Mouse (Mus musculus): ENCODE results near the gene Pacsin1.

Pacsin1 gene

GRCm38 (mm10) chr17:27719663-27720062, 64.4 kb downstream of the Pacsin1 start:
- ATAC-seq (ENCODE audit: insufficient number of reproducible peaks, low FRiP score, low TSS enrichment): no peak

DNA sequence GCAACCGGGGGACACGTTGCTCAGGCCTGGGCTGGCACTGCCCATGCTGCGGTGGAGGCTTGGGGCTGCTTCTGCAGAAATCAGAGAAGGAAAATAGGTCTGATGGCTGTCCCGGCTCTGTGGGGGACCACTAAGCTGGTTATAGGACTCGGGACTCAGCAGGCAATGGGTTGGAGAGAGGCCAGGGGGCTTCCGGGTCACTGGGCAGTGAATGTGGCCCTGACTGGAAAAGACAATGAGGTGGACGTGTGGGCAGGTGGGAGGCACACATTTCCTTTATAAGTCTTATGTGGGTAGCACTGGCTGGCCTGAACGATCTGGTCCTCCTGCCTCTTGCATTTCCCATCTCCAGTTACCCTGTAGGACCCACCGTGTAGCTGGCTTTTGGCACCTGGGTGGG, 65.0 kb downstream of the Pacsin1 start:
- ATAC-seq (ENCODE audit: insufficient number of reproducible peaks, low FRiP score, low TSS enrichment): no peak

GRCm38 (mm10) chr17:27721125-27721664, 65.9 kb downstream of the Pacsin1 start:
- ATAC-seq (ENCODE audit: insufficient number of reproducible peaks, low FRiP score, low TSS enrichment): peak; percentile 79

GRCm38 (mm10) chr17:27724327-27724726, 69.0 kb downstream of the Pacsin1 start:
- ATAC-seq (ENCODE audit: insufficient number of reproducible peaks, low FRiP score, low TSS enrichment): no peak

GRCm38 (mm10) chr17:27725011-27725410, 69.7 kb downstream of the Pacsin1 start:
- ATAC-seq (ENCODE audit: insufficient number of reproducible peaks, low FRiP score, low TSS enrichment): no peak

- no peak for ATAC-seq (ENCODE audit: insufficient number of reproducible peaks, low FRiP score, low TSS enrichment)
Measured at GRCm38 (mm10) chr17:27725412-27725811, 70.1 kb downstream of the Pacsin1 start.

DNA sequence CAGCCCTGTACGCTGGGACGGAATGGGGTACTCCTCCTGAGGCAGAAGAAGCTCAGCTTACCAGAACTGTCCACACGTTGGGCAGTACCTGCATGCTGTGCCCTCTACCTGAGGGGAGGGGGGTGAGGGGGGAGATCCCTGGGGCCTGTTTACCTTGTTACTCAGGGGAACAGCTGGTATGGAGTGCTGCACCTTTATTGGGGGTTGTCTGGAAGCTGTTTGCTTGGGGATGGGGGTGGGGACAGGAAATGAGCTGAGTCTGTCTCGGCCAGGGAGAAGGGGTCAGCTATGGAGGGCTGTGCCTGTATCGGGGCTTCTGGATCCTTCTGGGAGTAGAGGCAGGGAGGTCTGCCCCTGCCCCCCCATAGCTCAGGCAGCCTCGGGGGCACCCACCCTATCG, 71.2 kb downstream of the Pacsin1 start:
- ATAC-seq (ENCODE audit: insufficient number of reproducible peaks, low FRiP score, low TSS enrichment): no peak

DNA sequence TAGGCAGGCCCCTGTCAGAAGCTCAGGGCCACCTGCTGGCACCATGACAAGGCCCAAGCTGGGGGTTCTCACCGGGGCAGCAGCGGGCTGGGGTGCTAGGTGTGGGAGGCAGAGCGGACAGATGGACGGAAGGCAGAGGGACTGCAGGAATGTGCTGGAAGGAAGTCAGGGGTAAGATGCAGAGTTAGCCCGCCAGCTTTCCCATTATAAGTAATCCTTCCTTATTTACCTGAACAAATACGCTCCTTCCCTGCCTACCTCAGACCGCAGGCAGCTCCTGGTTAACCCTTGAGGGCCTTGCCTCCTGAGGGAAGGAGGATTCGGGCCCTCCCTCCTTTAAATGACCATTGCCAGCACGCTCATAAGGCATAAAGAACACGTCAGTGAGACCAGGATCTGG, 73.5 kb downstream of the Pacsin1 start, which contains the start of gene Spdef:
Gene Spdef (minus strand): TSS at position 186 of the 400 bp plus-strand sequence.
- ATAC-seq (ENCODE audit: insufficient number of reproducible peaks, low FRiP score, low TSS enrichment): no peak

GRCm38 (mm10) chr17:27732152-27732551, 76.8 kb downstream of the Pacsin1 start:
- ATAC-seq (ENCODE audit: insufficient number of reproducible peaks, low FRiP score, low TSS enrichment): no peak

DNA sequence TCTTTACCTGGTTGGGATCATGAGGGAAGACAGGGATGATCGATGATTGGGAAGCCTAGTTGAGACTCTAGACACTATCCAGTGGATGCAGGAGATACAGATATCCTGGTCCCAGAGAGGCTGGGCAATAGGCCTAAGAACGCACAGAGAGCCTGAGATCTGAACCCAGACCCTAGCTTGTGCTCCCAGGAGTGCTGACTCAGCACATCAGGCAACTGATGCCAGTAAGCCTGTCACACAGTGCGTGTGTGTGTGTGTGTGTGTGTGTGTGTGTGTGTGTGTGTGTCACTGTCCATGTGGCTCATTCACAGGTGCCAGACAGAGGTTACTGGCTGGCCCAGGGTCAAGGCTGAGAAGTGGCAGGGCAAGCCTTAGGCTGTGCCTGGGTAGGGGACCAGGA, 77.4 kb downstream of the Pacsin1 start:
- ATAC-seq (ENCODE audit: insufficient number of reproducible peaks, low FRiP score, low TSS enrichment): no peak

DNA sequence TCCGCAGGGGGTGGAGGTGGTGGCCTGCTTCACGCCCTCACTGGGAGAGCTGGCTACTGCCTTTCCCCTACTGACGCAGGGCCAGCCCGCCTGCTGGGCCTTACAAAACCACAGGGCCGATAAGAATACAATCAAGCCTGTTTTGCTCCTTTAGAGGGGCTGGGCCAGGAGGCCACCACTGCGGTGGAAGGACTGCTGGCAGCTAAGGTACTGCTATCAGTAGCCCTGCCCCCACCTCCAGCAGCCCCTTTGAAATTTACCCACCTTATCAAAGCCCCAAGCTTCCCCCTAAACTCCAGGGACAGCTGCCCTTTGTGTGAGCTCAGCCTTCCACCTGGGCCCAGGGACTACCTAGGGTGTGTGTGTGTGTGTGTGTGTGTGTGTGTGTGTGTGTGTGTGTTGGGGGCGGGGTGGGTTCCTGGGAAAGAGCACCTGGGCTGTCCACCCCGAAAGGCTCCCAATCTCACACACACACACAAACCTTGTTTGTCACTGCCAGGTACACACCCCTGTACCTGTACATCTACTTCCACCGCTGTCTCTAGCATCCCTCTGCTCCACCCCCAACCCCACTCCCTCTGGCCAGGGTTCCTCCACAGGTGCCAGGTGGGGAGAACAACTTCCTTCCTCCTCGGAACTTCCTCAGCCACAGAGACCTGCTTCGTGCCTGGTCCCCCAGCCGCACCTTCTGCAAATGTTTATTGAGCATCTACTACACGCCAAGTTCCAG, 79.2 kb downstream of the Pacsin1 start:
- ATAC-seq (ENCODE audit: insufficient number of reproducible peaks, low FRiP score, low TSS enrichment): no peak

DNA sequence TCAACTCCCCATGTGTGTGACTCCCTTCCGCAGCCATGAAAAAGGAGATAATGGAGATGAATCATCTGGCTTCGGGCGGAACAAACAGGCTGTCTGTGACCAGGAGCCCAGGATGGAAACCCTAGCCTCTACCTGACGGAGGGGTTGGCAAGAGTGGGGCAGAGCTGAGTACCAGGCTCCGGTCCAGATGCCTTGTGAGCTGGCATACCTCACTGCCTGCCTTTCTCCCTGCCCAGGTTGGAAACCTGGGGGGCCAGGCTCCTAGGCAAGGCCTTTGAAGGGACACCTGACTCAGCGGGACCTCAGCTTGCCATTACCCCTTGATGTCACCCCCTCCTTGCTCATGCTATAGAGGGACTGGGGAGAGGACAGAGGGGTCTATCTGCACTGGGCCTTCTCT, 85.7 kb downstream of the Pacsin1 start:
- 0 out of 2 replicates have a peak, but pooled peaks have one; percentile 29 for ATAC-seq (ENCODE audit: insufficient number of reproducible peaks, low FRiP score, low TSS enrichment)

- no peak for ATAC-seq (ENCODE audit: insufficient number of reproducible peaks, low FRiP score, low TSS enrichment)
Measured at GRCm38 (mm10) chr17:27746446-27746845, 91.1 kb downstream of the Pacsin1 start.

GRCm38 (mm10) chr17:27748123-27748522, 92.8 kb downstream of the Pacsin1 start:
- ATAC-seq (ENCODE audit: insufficient number of reproducible peaks, low FRiP score, low TSS enrichment): no peak

DNA sequence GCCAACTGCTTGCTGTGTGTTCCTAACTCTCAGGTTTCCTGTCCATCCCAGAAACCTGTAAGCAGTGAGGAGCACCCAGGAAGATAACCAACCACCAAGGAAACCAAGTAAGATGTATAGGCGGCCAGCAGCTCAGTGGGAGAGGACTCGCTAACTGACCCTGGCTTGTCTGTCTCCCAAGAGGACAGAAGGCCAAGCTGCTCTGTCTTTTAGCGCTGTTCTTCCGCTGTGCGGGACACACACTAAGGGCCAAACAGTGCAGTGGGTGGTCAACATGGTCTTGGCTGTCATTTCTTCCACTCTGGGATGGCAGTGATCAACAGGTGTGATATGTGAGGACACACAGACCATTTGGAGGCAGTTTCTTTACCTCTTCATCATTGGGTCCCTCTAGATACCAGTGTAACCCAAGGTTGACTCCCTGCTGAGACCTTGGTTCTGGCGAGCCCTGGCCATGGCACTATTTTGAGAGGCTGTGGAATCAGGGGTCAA, 95.2 kb downstream of the Pacsin1 start:
- ATAC-seq (ENCODE audit: insufficient number of reproducible peaks, low FRiP score, low TSS enrichment): no peak

- no peak for ATAC-seq (ENCODE audit: insufficient number of reproducible peaks, low FRiP score, low TSS enrichment)
Measured at GRCm38 (mm10) chr17:27751314-27752202, 96.2 kb downstream of the Pacsin1 start.

GRCm38 (mm10) chr17:27760169-27760568, 104.9 kb downstream of the Pacsin1 start:
- ATAC-seq (ENCODE audit: insufficient number of reproducible peaks, low FRiP score, low TSS enrichment): no peak
